Mouse (Mus musculus) C2C12 (cell line): Measurements from ENCODE around the gene Tbxas1.
A peak's percentile ranks its signal among the peaks of the same experiment; 100 is the strongest.

ENCODE experiments used
- CEBPB ChIP-seq: IDR thresholded peaks from one replicate; pipeline ENCODE4 v1.6.1; 2011; ENCODE audit warnings: low read depth, mild to moderate bottlenecking, control low read depth, moderate library complexity
- CTCF ChIP-seq: IDR thresholded peaks from one replicate; pipeline ENCODE4 v1.5.1; 2011; ENCODE audit not compliant: control insufficient read depth, insufficient read depth, insufficient read length
- FOSL1 ChIP-seq: IDR thresholded peaks from one replicate; pipeline ENCODE4 v1.8.0; 2011; ENCODE audit warnings: mild to moderate bottlenecking, low read length; ENCODE audit not compliant: poor library complexity, insufficient read depth, severe bottlenecking
- MAX ChIP-seq: IDR thresholded peaks from one replicate; pipeline ENCODE4 v1.6.1; 2011; ENCODE audit warnings: mild to moderate bottlenecking, control low read depth
- MYOD1 ChIP-seq: IDR thresholded peaks from one replicate; pipeline ENCODE4 v1.6.1; 2011; ENCODE audit warnings: low read depth; ENCODE audit not compliant: control insufficient read depth, insufficient read length
- MYOG ChIP-seq: IDR thresholded peaks from one replicate; pipeline ENCODE4 v1.6.1; 2011; ENCODE audit not compliant: control insufficient read depth, insufficient read length; ENCODE audit errors: extremely low read depth
- USF1 ChIP-seq: IDR thresholded peaks from one replicate; pipeline ENCODE4 v1.6.1; 2011; ENCODE audit warnings: low read depth, mild to moderate bottlenecking, control low read depth, moderate library complexity

DNA sequence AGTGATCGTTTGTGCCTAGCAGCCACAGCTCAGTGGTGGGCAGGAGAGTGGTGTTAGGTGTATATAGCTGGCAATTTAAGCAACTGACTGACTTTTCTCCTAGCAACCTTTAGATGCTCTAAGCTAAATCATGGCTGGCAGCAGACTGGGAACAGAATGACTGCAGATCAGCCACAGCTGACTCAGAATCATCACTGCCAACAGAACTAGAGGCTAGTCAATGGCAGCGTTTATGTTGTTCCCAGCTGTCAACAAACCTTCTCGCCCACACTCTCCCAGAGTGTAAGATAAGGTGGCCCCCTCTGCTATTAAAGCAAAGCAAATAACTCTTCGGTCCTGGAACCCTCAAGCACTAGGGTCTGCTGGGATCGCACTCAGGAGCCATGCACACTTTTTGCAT lies 144.0 kb downstream of the Tbxas1 start:
- TF ChIP-seq FOSL1: no peak
- TF ChIP-seq CTCF: no peak
- TF ChIP-seq USF1: no peak
- no peak for TF ChIP-seq MAX
- TF ChIP-seq CEBPB: no peak
- no peak for TF ChIP-seq MYOG
- peak; percentile 52 for TF ChIP-seq MYOD1
